Mouse (Mus musculus) CH12.LX (cell line): ENCODE results near the gene Wnt1.

Experiments
- CTCF ChIP-seq, 2 experiments: IDR thresholded peaks in 1 of 2; conservative IDR thresholded peaks in 1 of 2; 2 replicates each; pipeline ENCODE4 v1.5.1; 2011 to 2012; ENCODE audit warnings: low read depth in 2 of 2, low read length in 2 of 2, improper control_type of control experiment in 1 of 2, inconsistent platforms in 1 of 2, mild to moderate bottlenecking in 1 of 2, moderate library complexity in 1 of 2
- E2F4 ChIP-seq: IDR thresholded peaks from 2 replicates; pipeline ENCODE4 v1.6.1; 2011; ENCODE audit warnings: low read depth, low read length, improper control_type of control experiment; ENCODE audit not compliant: insufficient replicate concordance
- MAX ChIP-seq: IDR thresholded peaks from 2 replicates; pipeline ENCODE4 v1.6.1; 2011; ENCODE audit warnings: low read length, improper control_type of control experiment
- NELFE ChIP-seq: IDR thresholded peaks from 2 replicates; pipeline ENCODE4 v1.6.1; 2011; ENCODE audit warnings: low read depth, low read length, improper control_type of control experiment
- POLR2A ChIP-seq: IDR thresholded peaks from 2 replicates; pipeline ENCODE4 v1.6.1; 2011; ENCODE audit warnings: low read depth, mild to moderate bottlenecking, improper control_type of control experiment, low read length
- TCF12 ChIP-seq: IDR thresholded peaks from 2 replicates; pipeline ENCODE4 v1.6.1; 2014; ENCODE audit warnings: low read depth, mild to moderate bottlenecking, inconsistent platforms, low read length, improper control_type of control experiment
- USF1 ChIP-seq: IDR thresholded peaks from 2 replicates; pipeline ENCODE4 v1.6.1; 2014; ENCODE audit warnings: low read depth, mild to moderate bottlenecking, inconsistent platforms, low read length, improper control_type of control experiment

GRCm38 (mm10) chr15:98768259-98768658 lies 21.4 kb upstream of the Wnt1 start:
- TF ChIP-seq CTCF (conservative IDR thresholded peaks at IDR 0.05 in 1 of 2, IDR thresholded peaks at IDR 0.05 in 1 of 2; ENCODE audit: low read depth in 2 of 2, low read length in 2 of 2) (no peak), POLR2A (no peak), TCF12 (no peak), USF1 (no peak), E2F4 (no peak), NELFE (no peak), MAX (no peak)
